Mouse (Mus musculus): ENCODE data around the gene Fam227a. TPM values are rescaled to one million over a fixed set of nuclear protein-coding genes. Genes with fewer than 3 reads are reported as not detected.

Fam227a gene
- polyA plus RNA-seq, 1 experiment from 2014 or later: 6.6 TPM

GRCm38 (mm10) chr15:79690426-79691022, 31.8 kb upstream of the Fam227a start, which contains the start of gene Gtpbp1:
Gtpbp1 (plus strand) TSS chr15:79690845.
- peak; percentile 98 for ATAC-seq (replicated peaks)
- Histone ChIP-seq H3K36me3 (replicated peaks) (no peaks in the 10 kb centered on the region; the same call in 1 of the 2 replicates), H3K27ac (peak within 1 kb of the TSS; percentile 88), H3K4me3 (peak within 1 kb of the TSS; percentile 86), H3K27me3 (replicated peaks) (no peaks in the 10 kb centered on the region), H3K9me3 (no peaks in the 10 kb centered on the region), H3K4me1 (peaks cover 44% of the 10 kb centered on the region), H3K9ac (peak within 1 kb of the TSS; percentile 77), H3K4me2 (peak within 1 kb of the TSS; percentile 93)
- WGBS: under 1% methylated on average over 45 of the region's 45 CpGs

GRCm38 (mm10) chr15:79689662-79690425, 31.1 kb upstream of the Fam227a start:
- H3K4me3 ChIP-seq: peak overlapping the region; percentile 86
- H3K9me3 ChIP-seq: no peaks in the 10 kb centered on the region
- no peaks in the 10 kb centered on the region for H3K27me3 ChIP-seq (replicated peaks)
- no peak for ATAC-seq (replicated peaks)
- H3K36me3 ChIP-seq (replicated peaks): no peaks in the 10 kb centered on the region; the same call in 1 of the 2 replicates
- peaks cover 51% of the 10 kb centered on the region for H3K4me1 ChIP-seq
- peak overlapping the region; percentile 59 for H3K4me2 ChIP-seq
- 19% methylated on average over 24 of the region's 24 CpGs for WGBS
- H3K27ac ChIP-seq: peak overlapping the region; percentile 70
- H3K9ac ChIP-seq: no peak overlapping the region

- Histone ChIP-seq H3K4me3 (peak overlapping the region; percentile 81), H3K9ac (peak overlapping the region; percentile 84), H3K4me1 (peaks cover 65% of the 10 kb centered on the region), H3K4me2 (peak overlapping the region; percentile 83), H3K36me3 (replicated peaks) (0 out of 2 replicates have a peak, but pooled peaks cover 2% of the 10 kb centered on the region), H3K27me3 (replicated peaks) (no peaks in the 10 kb centered on the region), H3K27ac (peak overlapping the region; percentile 96), H3K9me3 (no peaks in the 10 kb centered on the region)
- no peak for ATAC-seq (replicated peaks)
- 3% methylated on average over 8 of the region's 8 CpGs for WGBS
Observed at GRCm38 (mm10) chr15:79688268-79688956, 29.7 kb upstream of the Fam227a start.

GRCm38 (mm10) chr15:79687646-79688267, 29.0 kb upstream of the Fam227a start, which contains the start of gene Josd1:
Josd1 (minus strand) TSS chr15:79687919.
- ATAC-seq (replicated peaks): peak; percentile 55

GRCm38 (mm10) chr15:79687175-79687574, 28.4 kb upstream of the Fam227a start:
- ATAC-seq (replicated peaks): no peak
- under 1% methylated on average over 33 of the region's 33 CpGs for WGBS
- H3K4me3 ChIP-seq: peak overlapping the region; percentile 81
- no peaks in the 10 kb centered on the region for H3K27me3 ChIP-seq (replicated peaks)
- H3K4me1 ChIP-seq: peaks cover 65% of the 10 kb centered on the region
- H3K4me2 ChIP-seq: peak overlapping the region; percentile 83
- H3K9me3 ChIP-seq: no peaks in the 10 kb centered on the region
- H3K9ac ChIP-seq: peak overlapping the region; percentile 84
- peak overlapping the region; percentile 96 for H3K27ac ChIP-seq
- H3K36me3 ChIP-seq (replicated peaks): 0 out of 2 replicates have a peak, but pooled peaks cover 2% of the 10 kb centered on the region

More at GRCm38 (mm10) chr15:79687646-79688267, 29.0 kb upstream of the Fam227a start, which contains the start of gene Josd1:
- under 1% methylated on average over 68 of the region's 72 CpGs for WGBS
- H3K36me3 ChIP-seq (replicated peaks): 0 out of 2 replicates have a peak, but pooled peaks cover 2% of the 10 kb centered on the region
- peak within 1 kb of the TSS; percentile 83 for H3K4me2 ChIP-seq
- H3K9me3 ChIP-seq: no peaks in the 10 kb centered on the region
- H3K4me3 ChIP-seq: peak within 1 kb of the TSS; percentile 81
- peak within 1 kb of the TSS; percentile 96 for H3K27ac ChIP-seq
- H3K27me3 ChIP-seq (replicated peaks): no peaks in the 10 kb centered on the region
- H3K4me1 ChIP-seq: peaks cover 66% of the 10 kb centered on the region
- H3K9ac ChIP-seq: peak within 1 kb of the TSS; percentile 84

- 16% methylated on average over 15 of the region's 15 CpGs for WGBS
- Histone ChIP-seq H3K36me3 (replicated peaks) (0 out of 2 replicates have a peak, but pooled peaks cover 2% of the 10 kb centered on the region), H3K27me3 (replicated peaks) (no peaks in the 10 kb centered on the region), H3K4me3 (peak overlapping the region; percentile 81), H3K27ac (no peak overlapping the region), H3K9me3 (no peaks in the 10 kb centered on the region), H3K4me1 (peaks cover 63% of the 10 kb centered on the region), H3K9ac (peak overlapping the region; percentile 84), H3K4me2 (peak overlapping the region; percentile 83)
- ATAC-seq (replicated peaks): no peak
Observed at GRCm38 (mm10) chr15:79686046-79686869, 27.5 kb upstream of the Fam227a start.

GRCm38 (mm10) chr15:79685141-79685641, 26.4 kb upstream of the Fam227a start:
- Histone ChIP-seq H3K27me3 (replicated peaks) (no peaks in the 10 kb centered on the region), H3K4me1 (peaks cover 68% of the 10 kb centered on the region), H3K4me2 (peak overlapping the region; percentile 83), H3K4me3 (peak overlapping the region; percentile 81), H3K9me3 (no peaks in the 10 kb centered on the region), H3K9ac (peak overlapping the region; percentile 26), H3K27ac (no peak overlapping the region), H3K36me3 (replicated peaks) (0 out of 2 replicates have a peak, but pooled peaks cover 2% of the 10 kb centered on the region)
- WGBS: 53% methylated on average over 6 of the region's 6 CpGs
- no peak for ATAC-seq (replicated peaks)

- H3K9me3 ChIP-seq: no peaks in the 10 kb centered on the region
- peak overlapping the region; percentile 81 for H3K4me3 ChIP-seq
- peaks cover 62% of the 10 kb centered on the region for H3K4me1 ChIP-seq
- WGBS: 81% methylated on average over 6 of the region's 6 CpGs
- 0 out of 2 replicates have a peak, but pooled peaks cover 2% of the 10 kb centered on the region for H3K36me3 ChIP-seq (replicated peaks)
- peak overlapping the region; percentile 19 for H3K9ac ChIP-seq
- H3K27ac ChIP-seq: no peak overlapping the region
- peak overlapping the region; percentile 83 for H3K4me2 ChIP-seq
- H3K27me3 ChIP-seq (replicated peaks): no peaks in the 10 kb centered on the region
- no peak for ATAC-seq (replicated peaks)
Observed at GRCm38 (mm10) chr15:79684616-79685015, 25.9 kb upstream of the Fam227a start.

- no peak overlapping the region for H3K27ac ChIP-seq
- H3K4me3 ChIP-seq: peak overlapping the region; percentile 81
- peaks cover 60% of the 10 kb centered on the region for H3K4me1 ChIP-seq
- H3K27me3 ChIP-seq (replicated peaks): no peaks in the 10 kb centered on the region
- ATAC-seq (replicated peaks): no peak
- peaks cover 2% of the 10 kb centered on the region; the same call in 1 of the 2 replicates for H3K36me3 ChIP-seq (replicated peaks)
- 79% methylated on average over 19 of the region's 19 CpGs for WGBS
- peak overlapping the region; percentile 25; the same call in 1 of the 2 replicates for H3K9ac ChIP-seq
- peak overlapping the region; percentile 83 for H3K4me2 ChIP-seq
- H3K9me3 ChIP-seq: no peaks in the 10 kb centered on the region
Observed at GRCm38 (mm10) chr15:79683707-79684465, 25.1 kb upstream of the Fam227a start.

GRCm38 (mm10) chr15:79683146-79683545, 24.4 kb upstream of the Fam227a start:
- H3K9ac ChIP-seq: peak overlapping the region; percentile 25; the same call in 1 of the 2 replicates
- peaks cover 55% of the 10 kb centered on the region for H3K4me1 ChIP-seq
- no peak for ATAC-seq (replicated peaks)
- peaks cover 2% of the 10 kb centered on the region; the same call in 1 of the 2 replicates for H3K36me3 ChIP-seq (replicated peaks)
- no peak overlapping the region for H3K27ac ChIP-seq
- H3K27me3 ChIP-seq (replicated peaks): no peaks in the 10 kb centered on the region
- no peaks in the 10 kb centered on the region for H3K9me3 ChIP-seq
- no peak overlapping the region for H3K4me3 ChIP-seq
- H3K4me2 ChIP-seq: peak overlapping the region; percentile 83
- 87% methylated on average over 6 of the region's 6 CpGs for whole genome bisulfite sequencing

Measured in midbrain, embryonic 15.5 days (tissue).